Mouse (Mus musculus) natural killer cell, adult 2 months (primary cell): ENCODE measurements at regions not wholly inside any gene's neighbourhood (a gene's known extent, or its start where the extent isn't known, plus 50 kb on each side); places are given as distances from the start of the nearest gene placed in this dataset.
A peak's percentile ranks its signal among the peaks of the same experiment; 100 is the strongest.
"Not testable (repeated sequence)": the region's sequence is repeated elsewhere in the genome, so short reads cannot be mapped to it uniquely, and the experiment has no call there.

Source experiments
- DNase-seq, 2 experiments: peaks; one replicate each; pipeline ENCODE4 v3.0.0; 2022; ENCODE audit warnings: low spot score in 2 of 2

- not testable (repeated sequence) for DNase-seq
These were observed 81.3 kb downstream of the Ogfrl1 start for GRCm38 (mm10) chr1:23316288-23316687.

- DNase-seq: not testable (repeated sequence)
These were observed 82.7 kb downstream of the Ogfrl1 start for GRCm38 (mm10) chr1:23314863-23315262.

GRCm38 (mm10) chr1:23292718-23293117 lies 104.9 kb downstream of the Ogfrl1 start:
- no peak for DNase-seq

GRCm38 (mm10) chr1:23286741-23287140 lies 110.8 kb downstream of the Ogfrl1 start:
- DNase-seq: no peak

GRCm38 (mm10) chr1:23282870-23283219 lies 114.7 kb downstream of the Ogfrl1 start:
- DNase-seq: no peak

GRCm38 (mm10) chr1:23282215-23282869 lies 115.2 kb downstream of the Ogfrl1 start:
- no peak for DNase-seq

- DNase-seq: no peak
These were observed 117.7 kb downstream of the Ogfrl1 start for GRCm38 (mm10) chr1:23279827-23280226.

GRCm38 (mm10) chr1:23272077-23272476 lies 125.5 kb downstream of the Ogfrl1 start:
- DNase-seq: no peak

GRCm38 (mm10) chr1:23270910-23271822 lies 126.4 kb downstream of the Ogfrl1 start:
- DNase-seq: no peak

- no peak for DNase-seq
These were observed 129.5 kb downstream of the Ogfrl1 start for GRCm38 (mm10) chr1:23268062-23268461.

- DNase-seq: no peak
These were observed 131.9 kb downstream of the Ogfrl1 start for GRCm38 (mm10) chr1:23265556-23266232.

GRCm38 (mm10) chr1:23264251-23264650 lies 133.3 kb downstream of the Ogfrl1 start:
- DNase-seq: no peak

GRCm38 (mm10) chr1:23263798-23264197 lies 133.8 kb downstream of the Ogfrl1 start:
- no peak for DNase-seq

- no peak for DNase-seq
These were observed 135.9 kb downstream of the Ogfrl1 start for GRCm38 (mm10) chr1:23261652-23262051.

- no peak for DNase-seq
These were observed 140.2 kb downstream of the Ogfrl1 start for GRCm38 (mm10) chr1:23257306-23257895.

GRCm38 (mm10) chr1:23256630-23257001 lies 141.0 kb downstream of the Ogfrl1 start:
- DNase-seq: peak; percentile 33 to 34

- DNase-seq: peak; percentile 81
These were observed 141.5 kb downstream of the Ogfrl1 start for GRCm38 (mm10) chr1:23255925-23256629.

- DNase-seq: no peak
These were observed 143.3 kb downstream of the Ogfrl1 start for GRCm38 (mm10) chr1:23254235-23254634.

GRCm38 (mm10) chr1:23231522-23231921 lies 129.5 kb upstream of the 4933415F23Rik start:
- no peak for DNase-seq

- no peak for DNase-seq
These were observed 126.4 kb upstream of the 4933415F23Rik start for GRCm38 (mm10) chr1:23228478-23228877.

- DNase-seq: no peak
These were observed 112.6 kb upstream of the 4933415F23Rik start for GRCm38 (mm10) chr1:23214462-23215158.
